Mouse (Mus musculus) adrenal gland, postnatal 25 days (tissue): Measurements from ENCODE around the gene Rab37. TPM values are rescaled to one million over a fixed set of nuclear protein-coding genes. Genes with fewer than 3 reads are reported as not detected.
A peak's percentile ranks its signal among the peaks of the same experiment; 100 is the strongest.

ENCODE experiments used
- DNase-seq: peaks from one replicate; pipeline ENCODE4 v3.0.0; 2021; ENCODE audit warnings: mixed read lengths
- total RNA-seq: library from RNA; stranded (reverse); gene quantifications from 2 replicates; pipeline ENCODE4 v1.2.3, GENCODE M21; 2021

The Rab37 gene
- total RNA-seq, 1 experiment from 2014 or later, result 0.58 TPM

- no peak for DNase-seq
Observed at GRCm38 (mm10) chr11:115133800-115134199, 42.6 kb downstream of the Rab37 start, which contains the start of gene Cd300lf. TSS of gene Cd300lf (minus strand) at chr11:115133992.

- no peak for DNase-seq
Observed at GRCm38 (mm10) chr11:115138597-115139262, 47.5 kb downstream of the Rab37 start.

- DNase-seq, result no peak
Observed at GRCm38 (mm10) chr11:115141970-115142369, 50.7 kb downstream of the Rab37 start.

- no peak for DNase-seq
Observed at GRCm38 (mm10) chr11:115147813-115148212, 56.6 kb downstream of the Rab37 start.

- no peak for DNase-seq
Observed at GRCm38 (mm10) chr11:115150741-115151254, 59.6 kb downstream of the Rab37 start.

GRCm38 (mm10) chr11:115151755-115152429 lies 60.7 kb downstream of the Rab37 start:
- peak; percentile 61 for DNase-seq

- no peak for DNase-seq
Observed at GRCm38 (mm10) chr11:115153088-115153487, 61.9 kb downstream of the Rab37 start.

- DNase-seq, result peak; percentile 74
Observed at GRCm38 (mm10) chr11:115153699-115154292, 62.6 kb downstream of the Rab37 start.

- DNase-seq, result no peak
Observed at GRCm38 (mm10) chr11:115155053-115155634, 63.9 kb downstream of the Rab37 start.

- no peak for DNase-seq
Observed at GRCm38 (mm10) chr11:115157933-115158719, 66.9 kb downstream of the Rab37 start.

GRCm38 (mm10) chr11:115160016-115160797 lies 69.0 kb downstream of the Rab37 start:
- DNase-seq, result peak; percentile 84

- DNase-seq, result peak; percentile 86
Observed at GRCm38 (mm10) chr11:115160883-115161577, 69.8 kb downstream of the Rab37 start.

- no peak for DNase-seq
Observed at GRCm38 (mm10) chr11:115161578-115162204, 70.5 kb downstream of the Rab37 start.

GRCm38 (mm10) chr11:115162205-115162601 lies 71.0 kb downstream of the Rab37 start:
- no peak for DNase-seq

- DNase-seq, result peak; percentile 98
Observed at GRCm38 (mm10) chr11:115162832-115163480, 71.7 kb downstream of the Rab37 start, which contains the start of gene Slc9a3r1. TSS of gene Slc9a3r1 (plus strand) at chr11:115163341.

GRCm38 (mm10) chr11:115163568-115164150 lies 72.4 kb downstream of the Rab37 start:
- DNase-seq, result peak; percentile 29

- no peak for DNase-seq
Observed at GRCm38 (mm10) chr11:115164341-115164975, 73.2 kb downstream of the Rab37 start.

GRCm38 (mm10) chr11:115164976-115165374 lies 73.7 kb downstream of the Rab37 start:
- DNase-seq, result peak; percentile 53
